Mouse (Mus musculus): ENCODE data around the gene Rpap1.

Rpap1 gene

GRCm38 (mm10) chr2:119799181-119799960 lies 12.0 kb upstream of the Rpap1 start:
- peak; percentile 37 for DNase-seq (ENCODE audit: low read depth, low spot score)

- DNase-seq (ENCODE audit: low read depth, low spot score): peak; percentile 24
Measured at GRCm38 (mm10) chr2:119798246-119798927, 11.1 kb upstream of the Rpap1 start.

- no peak for DNase-seq (ENCODE audit: low read depth, low spot score)
Measured at GRCm38 (mm10) chr2:119797279-119797783, 10.0 kb upstream of the Rpap1 start, which contains the start of gene Tyro3. TSS of gene Tyro3 (plus strand) at chr2:119797733.

- no peak for DNase-seq (ENCODE audit: low read depth, low spot score)
Measured at GRCm38 (mm10) chr2:119789996-119790395, 2.7 kb upstream of the Rpap1 start.

GRCm38 (mm10) chr2:119767246-119767645 lies 20.1 kb downstream of the Rpap1 start:
- no peak for DNase-seq (ENCODE audit: low read depth, low spot score)

GRCm38 (mm10) chr2:119763924-119764323 lies 23.4 kb downstream of the Rpap1 start:
- no peak for DNase-seq (ENCODE audit: low read depth, low spot score)

GRCm38 (mm10) chr2:119762276-119762675 lies 25.1 kb downstream of the Rpap1 start:
- no peak for DNase-seq (ENCODE audit: low read depth, low spot score)

- DNase-seq (ENCODE audit: low read depth, low spot score): no peak
Measured at GRCm38 (mm10) chr2:119760251-119760650, 27.1 kb downstream of the Rpap1 start, which contains the start of gene Ltk. TSS of gene Ltk (minus strand) at chr2:119760431.

- DNase-seq (ENCODE audit: low read depth, low spot score): no peak
Measured at GRCm38 (mm10) chr2:119758844-119759835, 28.2 kb downstream of the Rpap1 start.

- DNase-seq (ENCODE audit: low read depth, low spot score): no peak
Measured at GRCm38 (mm10) chr2:119758101-119758843, 29.1 kb downstream of the Rpap1 start.

- no peak for DNase-seq (ENCODE audit: low read depth, low spot score)
Measured at GRCm38 (mm10) chr2:119757601-119758100, 29.7 kb downstream of the Rpap1 start.

GRCm38 (mm10) chr2:119749260-119749659 lies 38.1 kb downstream of the Rpap1 start:
- DNase-seq (ENCODE audit: low read depth, low spot score): no peak

- no peak for DNase-seq (ENCODE audit: low read depth, low spot score)
Measured at GRCm38 (mm10) chr2:119747554-119747953, 39.8 kb downstream of the Rpap1 start.

- DNase-seq (ENCODE audit: low read depth, low spot score): no peak
Measured at GRCm38 (mm10) chr2:119745281-119745680, 42.1 kb downstream of the Rpap1 start.

- DNase-seq (ENCODE audit: low read depth, low spot score): no peak
Measured at GRCm38 (mm10) chr2:119744163-119745111, 42.9 kb downstream of the Rpap1 start.

- DNase-seq (ENCODE audit: low read depth, low spot score): no peak
Measured at GRCm38 (mm10) chr2:119743808-119744162, 43.6 kb downstream of the Rpap1 start.

- no peak for DNase-seq (ENCODE audit: low read depth, low spot score)
Measured at GRCm38 (mm10) chr2:119743176-119743807, 44.0 kb downstream of the Rpap1 start.

- no peak for DNase-seq (ENCODE audit: low read depth, low spot score)
Measured at GRCm38 (mm10) chr2:119742461-119743175, 44.7 kb downstream of the Rpap1 start.

Measured in forelimb bud, embryonic 11.5 days (tissue).